Mouse (Mus musculus): ENCODE data around the gene Ndufa7.
"Not testable (repeated sequence)": the region's sequence is repeated elsewhere in the genome, so short reads cannot be mapped to it uniquely, and the experiment has no call there.

Gene Ndufa7

GRCm38 (mm10) chr17:33811142-33811516, 13.2 kb upstream of the Ndufa7 start:
- DNase-seq (ENCODE audit: low spot score) = no peak

GRCm38 (mm10) chr17:33812475-33812874, 11.9 kb upstream of the Ndufa7 start:
- no peak for DNase-seq (ENCODE audit: low spot score)

- DNase-seq (ENCODE audit: low spot score) = no peak
Observed at GRCm38 (mm10) chr17:33812990-33813389, 11.4 kb upstream of the Ndufa7 start.

GRCm38 (mm10) chr17:33815399-33815798, 9.0 kb upstream of the Ndufa7 start:
- no peak for DNase-seq (ENCODE audit: low spot score)

- no peak for DNase-seq (ENCODE audit: low spot score)
Observed at GRCm38 (mm10) chr17:33816612-33817011, 7.8 kb upstream of the Ndufa7 start.

DNA sequence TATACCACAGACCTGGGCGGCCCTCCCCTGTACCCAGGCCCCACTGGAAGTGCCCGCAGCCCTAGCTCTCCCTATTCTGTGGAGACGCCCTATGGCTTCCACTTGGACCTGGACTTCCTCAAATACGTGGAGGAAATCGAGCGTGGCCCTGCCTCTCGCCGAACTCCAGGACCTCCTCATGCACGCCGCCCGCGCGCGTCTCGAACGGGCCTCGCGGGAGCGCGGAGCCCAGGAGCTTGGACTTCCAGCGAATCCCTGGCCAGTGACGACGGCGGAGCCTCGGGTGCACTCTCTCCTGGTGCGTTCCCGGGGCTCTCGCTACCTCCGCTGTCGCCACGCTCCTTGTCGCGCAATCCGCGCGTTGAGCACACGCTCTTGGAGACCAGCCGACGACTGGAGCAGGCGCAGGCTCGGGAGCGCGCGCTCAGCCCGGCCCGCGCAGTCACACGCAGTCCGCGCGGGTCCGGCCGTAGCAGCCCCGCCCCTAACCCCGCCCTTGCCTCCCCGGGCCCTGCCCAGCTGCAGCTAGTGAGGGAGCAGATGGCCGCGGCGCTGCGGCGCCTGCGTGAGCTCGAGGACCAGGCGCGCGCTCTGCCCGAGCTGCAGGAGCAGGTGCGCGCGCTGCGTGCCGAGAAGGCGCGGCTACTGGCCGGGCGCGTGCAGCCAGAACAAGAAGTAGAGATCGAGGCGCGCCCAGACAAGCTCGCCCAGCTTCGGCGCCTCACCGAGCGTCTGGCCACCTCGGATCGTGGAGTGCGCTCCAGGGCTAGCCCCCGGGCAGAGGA, 7.0 kb upstream of the Ndufa7 start:
- peak; percentile 70 for DNase-seq (ENCODE audit: low spot score)

GRCm38 (mm10) chr17:33817969-33818643, 6.3 kb upstream of the Ndufa7 start:
- DNase-seq (ENCODE audit: low spot score) = no peak

GRCm38 (mm10) chr17:33822436-33822959, 1.9 kb upstream of the Ndufa7 start:
- no peak for DNase-seq (ENCODE audit: low spot score)

DNA sequence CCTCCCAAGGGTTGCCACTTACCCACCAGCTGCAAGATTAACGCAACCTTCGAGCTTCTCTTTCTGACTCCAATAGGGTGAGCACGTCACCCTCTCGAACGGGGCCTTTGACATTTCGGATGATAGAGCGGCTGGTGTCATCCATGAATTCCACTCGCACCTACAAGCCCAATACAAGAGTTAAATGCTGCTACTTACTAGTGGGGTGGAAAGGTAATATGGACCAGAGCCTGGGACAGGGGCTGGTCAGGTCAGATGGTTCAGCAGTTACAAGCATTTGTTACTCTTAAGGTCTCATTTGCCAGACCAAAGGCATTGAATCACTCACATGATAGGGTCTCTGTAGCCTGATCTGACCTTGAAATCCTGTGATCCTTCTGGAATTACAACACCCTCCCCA, 1.2 kb upstream of the Ndufa7 start:
- not testable (repeated sequence) for DNase-seq (ENCODE audit: low spot score)

DNA sequence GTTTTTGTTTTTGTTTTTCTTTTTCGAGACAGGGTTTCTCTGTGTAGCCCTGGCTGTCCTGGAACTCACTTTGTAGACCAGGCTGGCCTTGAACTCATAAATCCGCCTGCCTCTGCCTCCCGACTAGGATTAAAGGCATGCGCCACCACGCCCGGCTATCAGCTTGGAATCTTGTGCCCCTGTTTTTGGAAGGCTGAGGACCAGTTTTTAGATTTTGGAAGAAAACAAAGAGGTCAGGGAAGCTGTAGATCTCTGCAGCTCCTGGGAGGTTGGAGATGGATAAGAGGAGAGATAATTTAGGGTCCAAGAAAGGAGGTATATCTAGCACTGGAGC, 592 bp downstream of the Ndufa7 start:
- DNase-seq (ENCODE audit: low spot score) = not testable (repeated sequence)

DNA sequence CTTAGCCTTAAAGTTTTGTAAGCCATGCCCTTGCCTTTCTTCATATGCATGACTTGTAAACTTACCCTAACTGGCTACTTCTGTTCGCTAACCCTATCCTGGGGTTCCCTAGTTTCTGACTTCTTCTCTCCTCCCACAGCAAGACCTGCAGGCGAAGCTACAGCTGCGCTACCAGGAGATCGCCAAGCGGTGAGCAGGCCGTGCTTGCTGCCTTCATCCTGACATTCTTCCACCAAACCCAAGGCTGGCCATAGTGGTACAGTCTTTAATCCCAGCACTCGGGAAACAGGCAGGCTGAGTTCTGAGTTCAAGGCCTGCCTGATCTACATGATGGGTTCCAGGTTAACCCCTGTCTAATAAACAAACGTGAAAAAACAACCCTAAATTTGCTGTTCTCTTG, 1.1 kb downstream of the Ndufa7 start:
- DNase-seq (ENCODE audit: low spot score) = no peak

- peak; percentile 72 for DNase-seq (ENCODE audit: low spot score)
Observed at GRCm38 (mm10) chr17:33826850-33827249, 2.5 kb downstream of the Ndufa7 start.

GRCm38 (mm10) chr17:33828892-33829291, 4.5 kb downstream of the Ndufa7 start:
- DNase-seq (ENCODE audit: low spot score) = no peak

DNA sequence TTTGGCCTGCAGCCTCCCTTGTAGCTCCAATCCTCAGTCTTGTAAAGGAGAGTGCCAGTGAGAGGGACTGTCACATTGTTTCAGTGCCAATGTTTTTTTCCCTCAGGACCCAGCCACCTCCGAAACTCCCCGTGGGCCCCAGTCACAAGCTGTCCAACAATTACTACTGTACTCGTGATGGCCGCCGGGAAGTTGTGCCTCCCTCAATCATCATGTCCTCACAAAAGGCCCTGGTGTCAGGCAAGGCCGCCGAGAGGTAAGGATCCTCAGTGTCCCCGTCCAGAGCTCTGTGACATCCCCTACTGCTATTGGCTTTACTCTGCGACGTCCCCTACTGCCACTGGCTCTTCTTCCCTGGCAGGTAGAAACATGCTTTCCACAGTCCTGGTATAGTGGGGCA, 5.2 kb downstream of the Ndufa7 start:
- DNase-seq (ENCODE audit: low spot score) = no peak

GRCm38 (mm10) chr17:33842966-33843795, 18.8 kb downstream of the Ndufa7 start, which contains the start of gene Cd320:
Cd320 (plus strand) TSS chr17:33843091.
- peak; percentile 89 for DNase-seq (ENCODE audit: low spot score)

- DNase-seq (ENCODE audit: low spot score) = no peak
Observed at GRCm38 (mm10) chr17:33844196-33844595, 19.8 kb downstream of the Ndufa7 start.

GRCm38 (mm10) chr17:33848139-33848538, 23.8 kb downstream of the Ndufa7 start:
- DNase-seq (ENCODE audit: low spot score) = no peak

DNA sequence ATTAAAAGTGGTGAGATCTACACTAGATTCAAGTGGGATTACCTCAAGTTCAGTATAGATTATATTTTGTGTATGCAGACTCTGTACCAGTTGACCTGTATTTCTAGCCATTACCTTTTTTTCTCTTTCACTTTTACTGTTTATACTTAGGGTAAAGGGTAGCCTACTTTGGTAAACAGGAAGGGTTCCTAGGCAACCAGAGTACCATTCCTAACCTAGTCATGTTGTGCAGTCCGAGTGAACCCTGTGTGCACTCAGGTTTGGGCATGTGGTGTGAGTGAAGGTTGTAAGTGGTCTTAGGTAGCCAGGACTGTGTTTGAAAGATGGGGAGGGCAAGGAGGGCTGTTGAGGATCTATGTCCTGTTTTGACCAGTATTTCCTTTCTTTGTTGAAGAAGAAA, 27.0 kb downstream of the Ndufa7 start:
- no peak for DNase-seq (ENCODE audit: low spot score)

DNA sequence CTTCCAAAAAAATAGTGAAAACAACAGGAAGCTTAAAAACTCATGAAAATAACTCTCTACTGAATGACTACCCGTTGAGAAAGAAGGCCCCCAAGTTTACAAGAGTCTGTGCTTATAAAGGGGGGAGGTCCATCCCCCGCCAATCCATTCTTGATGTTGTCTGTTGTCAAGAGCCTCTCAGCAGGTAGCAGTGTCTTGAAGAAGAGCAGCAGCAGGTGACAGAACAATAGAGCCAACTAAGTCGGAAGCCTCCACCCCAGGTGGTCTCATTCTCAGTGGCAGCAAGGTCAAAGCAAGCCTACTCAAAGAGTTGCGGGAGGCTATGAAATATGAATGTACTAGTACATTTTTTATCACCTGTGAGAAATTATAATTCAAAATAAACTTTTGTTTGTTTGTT, 33.4 kb downstream of the Ndufa7 start:
- DNase-seq (ENCODE audit: low spot score) = no peak

DNA sequence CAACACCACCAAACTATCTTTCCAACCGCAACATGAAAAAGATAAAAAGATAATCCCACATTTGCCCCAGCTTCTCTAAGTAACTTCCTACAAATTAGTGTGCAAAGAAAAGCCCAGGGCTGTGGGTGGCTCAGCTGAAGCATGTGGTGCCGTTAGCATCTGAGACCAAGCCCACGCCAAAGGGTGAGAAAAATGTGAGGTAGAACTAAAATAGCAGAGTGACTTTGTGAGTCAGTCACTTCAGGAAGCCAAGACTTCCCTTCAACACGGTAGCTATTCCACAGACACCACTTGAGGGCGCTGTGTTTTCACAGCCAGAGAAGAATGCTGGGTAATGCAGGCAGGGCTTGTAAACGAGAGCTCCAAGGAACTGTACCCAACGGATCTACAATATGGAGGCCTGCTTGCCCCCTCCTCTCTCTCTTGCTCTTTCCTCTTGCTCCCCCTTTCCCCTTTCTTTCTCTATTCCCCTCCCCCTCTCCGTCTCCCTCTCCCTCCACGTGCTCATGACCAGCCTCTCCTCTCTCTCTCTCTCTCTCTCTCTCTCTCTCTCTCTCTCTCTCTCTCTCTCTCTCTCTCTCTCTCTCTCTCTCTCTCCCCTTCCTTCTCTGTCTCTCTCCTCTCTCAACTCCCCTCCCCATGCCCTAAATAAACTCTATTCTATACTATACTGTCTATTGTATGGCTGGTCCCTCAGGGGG, 41.1 kb downstream of the Ndufa7 start:
- DNase-seq (ENCODE audit: low spot score) = peak; percentile 81

GRCm38 (mm10) chr17:33873537-33873936, 49.2 kb downstream of the Ndufa7 start, which contains the start of gene Gm7029:
Gm7029 (plus strand) TSS chr17:33873837.
- DNase-seq (ENCODE audit: low spot score) = not testable (repeated sequence)

- DNase-seq (ENCODE audit: low spot score) = no peak
Observed at GRCm38 (mm10) chr17:33874411-33874810, 50.0 kb downstream of the Ndufa7 start.
